Mouse (Mus musculus) liver, postnatal 0 days (tissue): ENCODE measurements at regions not wholly inside any gene's neighbourhood (a gene's known extent, or its start where the extent isn't known, plus 50 kb on each side); places are given as distances from the start of the nearest gene placed in this dataset.

ENCODE experiments used
- CTCF ChIP-seq: sonication (generic); IDR thresholded peaks from 2 replicates; pipeline ENCODE4 v1.5.1; 2016; ENCODE audit warnings: antibody characterized with exemption, low read depth
- EP300 ChIP-seq: IDR thresholded peaks from 2 replicates; pipeline ENCODE4 v1.6.1; 2016; ENCODE audit warnings: antibody characterized with exemption, low read depth, mild to moderate bottlenecking

DNA sequence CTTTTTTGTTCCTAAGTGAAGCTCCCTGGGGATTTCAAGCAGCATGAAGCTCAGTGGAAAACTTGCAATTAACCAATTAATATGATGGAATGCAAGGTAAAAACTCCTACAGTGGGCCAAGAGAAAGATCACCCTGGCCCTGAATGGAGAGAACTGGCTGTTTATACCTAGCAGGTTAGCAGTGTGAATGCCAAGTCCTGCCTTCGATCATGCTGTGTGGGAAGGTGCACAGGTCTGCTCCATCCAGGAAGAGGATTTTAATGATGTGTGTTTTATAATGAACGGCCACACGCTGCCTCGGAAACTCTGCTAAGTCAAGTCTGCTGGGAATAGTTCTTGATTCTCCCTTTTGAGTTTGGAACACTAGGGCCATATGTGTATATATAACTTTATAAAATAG, 85.6 kb upstream of the Slco3a1 start:
- no peak for TF ChIP-seq CTCF
- no peak for TF ChIP-seq EP300
